Mouse (Mus musculus) mammary gland, adult 2 months (tissue): ENCODE data around the gene Tada2b. TPM values are rescaled to one million over a fixed set of nuclear protein-coding genes. Genes with fewer than 3 reads are reported as not detected.

ENCODE experiments used
- polyA plus RNA-seq: library from polyadenylated mRNA; depleted of rRNA; stranded (reverse); fragments of >200 nt; gene quantifications from 2 replicates; pipeline ENCODE4 v1.2.3, GENCODE M21; 2012; ENCODE audit warnings: low replicate concordance; rRNA removed

The Tada2b gene
- 16.8 and 18.7 TPM in 2 replicates for polyA plus RNA-seq

GRCm38 (mm10) chr5:36484171-36484990, at the start of gene Tada2b, which contains the start of gene Ccdc96:
TSS of gene Tada2b (minus strand) at chr5:36484285.
TSS of gene Ccdc96 (plus strand) at chr5:36484588.

GRCm38 (mm10) chr5:36464709-36465661, 19.1 kb downstream of the Tada2b start, which contains the start of gene Grpel1:
TSS of gene Grpel1 (plus strand) at chr5:36464998.

Other genes with a start within 250 kb of the Tada2b start
- gene Sorcs2, start 86.1 kb downstream of the Tada2b start, polyA plus RNA-seq: 9.4 and 12.1 TPM in 2 replicates
- gene Grpel1, start 19.3 kb downstream of the Tada2b start, polyA plus RNA-seq: 12.4 and 19.1 TPM in 2 replicates
- gene Ccdc96, start 303 bp upstream of the Tada2b start, polyA plus RNA-seq: 0.03 and 0.10 TPM in 2 replicates
- gene Tbc1d14, start 109.0 kb upstream of the Tada2b start, polyA plus RNA-seq: 26.9 and 53.4 TPM in 2 replicates
- 24.3 and 47.9 TPM in 2 replicates for gene D5Ertd579e, start 211.7 kb upstream of the Tada2b start, polyA plus RNA-seq